Mouse (Mus musculus) cerebellum, adult 18-20 months (tissue): Measurements from ENCODE around the gene Sycp2l.

Experiments used
- DNase-seq, 2 experiments: peaks; one replicate each; pipeline ENCODE4 v3.0.0; 2021

Sycp2l gene

GRCm38 (mm10) chr13:41113940-41114339 is at the start of gene Sycp2l:
TSS of gene Sycp2l (plus strand) at chr13:41114307.
- DNase-seq: no peak

GRCm38 (mm10) chr13:41067618-41068017 is 46.5 kb upstream of the Sycp2l start:
- DNase-seq: no peak

- DNase-seq: no peak
These were observed 42.5 kb upstream of the Sycp2l start for GRCm38 (mm10) chr13:41071617-41072016.

- DNase-seq: no peak
These were observed 40.3 kb upstream of the Sycp2l start for GRCm38 (mm10) chr13:41073819-41074218.

GRCm38 (mm10) chr13:41077921-41078320 is 36.2 kb upstream of the Sycp2l start:
- no peak for DNase-seq

GRCm38 (mm10) chr13:41078690-41079420 is 35.3 kb upstream of the Sycp2l start:
- no peak for DNase-seq

GRCm38 (mm10) chr13:41079421-41079780 is 34.7 kb upstream of the Sycp2l start, which contains the start of gene Mak:
TSS of gene Mak (minus strand) at chr13:41079706.
- DNase-seq: peak; percentile 26 to 27

- no peak for DNase-seq
These were observed 34.2 kb upstream of the Sycp2l start for GRCm38 (mm10) chr13:41079859-41080258.

- no peak for DNase-seq
These were observed 33.4 kb upstream of the Sycp2l start for GRCm38 (mm10) chr13:41080700-41081099.

GRCm38 (mm10) chr13:41084521-41084920 is 29.6 kb upstream of the Sycp2l start:
- DNase-seq: no peak

- DNase-seq: no peak
These were observed 29.0 kb upstream of the Sycp2l start for GRCm38 (mm10) chr13:41085140-41085539.

GRCm38 (mm10) chr13:41088746-41089145 is 25.4 kb upstream of the Sycp2l start:
- no peak for DNase-seq

GRCm38 (mm10) chr13:41091271-41091670 is 22.8 kb upstream of the Sycp2l start:
- no peak for DNase-seq

- no peak for DNase-seq
These were observed 19.9 kb upstream of the Sycp2l start for GRCm38 (mm10) chr13:41094160-41094559.

- no peak for DNase-seq
These were observed 16.6 kb upstream of the Sycp2l start for GRCm38 (mm10) chr13:41097324-41098058.

- no peak for DNase-seq
These were observed 15.8 kb upstream of the Sycp2l start for GRCm38 (mm10) chr13:41098325-41098724.

GRCm38 (mm10) chr13:41100031-41100430 is 14.1 kb upstream of the Sycp2l start:
- no peak for DNase-seq

- no peak for DNase-seq
These were observed 10.1 kb upstream of the Sycp2l start for GRCm38 (mm10) chr13:41103841-41104525.

- no peak for DNase-seq
These were observed 8.6 kb upstream of the Sycp2l start for GRCm38 (mm10) chr13:41105541-41105940.

- no peak for DNase-seq
These were observed 3.2 kb upstream of the Sycp2l start, which contains the start of gene Gcm2 for GRCm38 (mm10) chr13:41110935-41111334. TSS of gene Gcm2 (minus strand) at chr13:41111035.

- no peak for DNase-seq
These were observed 5.2 kb downstream of the Sycp2l start for GRCm38 (mm10) chr13:41119152-41119945.

GRCm38 (mm10) chr13:41123666-41124225 is 9.6 kb downstream of the Sycp2l start:
- DNase-seq: no peak
